Mouse (Mus musculus): Measurements from ENCODE around the gene Myl7. TPM values are rescaled to one million over a fixed set of nuclear protein-coding genes. Genes with fewer than 3 reads are reported as not detected.
"Not testable (repeated sequence)": the region's sequence is repeated elsewhere in the genome, so short reads cannot be mapped to it uniquely, and the experiment has no call there.

The Myl7 gene
- total RNA-seq, 2 experiments from 2014 or later = not detected

GRCm38 (mm10) chr11:5904871-5905270, 6.3 kb upstream of the Myl7 start:
- no peak for DNase-seq
- intact Hi-C loops (cut with DNase I; ENCODE audit: low total_unique reads) = no loop called here

- intact Hi-C loops (cut with DNase I; ENCODE audit: low total_unique reads) = no loop called here
- no peak for DNase-seq
Observed at GRCm38 (mm10) chr11:5904357-5904756, 5.8 kb upstream of the Myl7 start.

GRCm38 (mm10) chr11:5903844-5904243, 5.3 kb upstream of the Myl7 start:
- intact Hi-C loops (cut with DNase I; ENCODE audit: low total_unique reads) = no loop called here
- no peak for DNase-seq

GRCm38 (mm10) chr11:5902390-5902789, 3.8 kb upstream of the Myl7 start:
- intact Hi-C loops (cut with DNase I; ENCODE audit: low total_unique reads) = no loop called here
- no peak for DNase-seq

GRCm38 (mm10) chr11:5901950-5902349, 3.4 kb upstream of the Myl7 start:
- intact Hi-C loops (cut with DNase I; ENCODE audit: low total_unique reads) = no loop called here
- DNase-seq = peak; percentile 55

GRCm38 (mm10) chr11:5901320-5901719, 2.7 kb upstream of the Myl7 start:
- DNase-seq = no peak
- intact Hi-C loops (cut with DNase I; ENCODE audit: low total_unique reads) = no loop called here

GRCm38 (mm10) chr11:5899286-5899685, 704 bp upstream of the Myl7 start:
- no peak for DNase-seq
- intact Hi-C loops (cut with DNase I; ENCODE audit: low total_unique reads) = no loop called here

- intact Hi-C loops (cut with DNase I; ENCODE audit: low total_unique reads) = no loop called here
- DNase-seq = no peak
Observed at GRCm38 (mm10) chr11:5897839-5898238, 743 bp downstream of the Myl7 start.

- intact Hi-C loops (cut with DNase I; ENCODE audit: low total_unique reads) = no loop called here
Observed at GRCm38 (mm10) chr11:5897230-5897629, 1.4 kb downstream of the Myl7 start.

GRCm38 (mm10) chr11:5893807-5894206, 4.8 kb downstream of the Myl7 start:
- intact Hi-C loops (cut with DNase I; ENCODE audit: low total_unique reads) = no loop called here
- DNase-seq = no peak

More at GRCm38 (mm10) chr11:5897230-5897629, 1.4 kb downstream of the Myl7 start:
- DNase-seq = no peak

GRCm38 (mm10) chr11:5892810-5893368, 5.7 kb downstream of the Myl7 start:
- intact Hi-C loops (cut with DNase I; ENCODE audit: low total_unique reads) = no loop called here
- no peak for DNase-seq

GRCm38 (mm10) chr11:5892151-5892591, 6.4 kb downstream of the Myl7 start:
- DNase-seq = peak; percentile 59
- intact Hi-C loops (cut with DNase I; ENCODE audit: low total_unique reads) = no loop called here

GRCm38 (mm10) chr11:5888563-5888962, 10.0 kb downstream of the Myl7 start:
- DNase-seq; intact Hi-C loops (cut with DNase I; ENCODE audit: low total_unique reads): not testable (repeated sequence)

GRCm38 (mm10) chr11:5887250-5887649, 11.3 kb downstream of the Myl7 start:
- no peak for DNase-seq
- intact Hi-C loops (cut with DNase I; ENCODE audit: low total_unique reads) = no loop called here

- peak; percentile 59 for DNase-seq
- intact Hi-C loops (cut with DNase I; ENCODE audit: low total_unique reads) = no loop called here
Observed at GRCm38 (mm10) chr11:5886187-5886586, 12.4 kb downstream of the Myl7 start.

- intact Hi-C loops (cut with DNase I; ENCODE audit: low total_unique reads) = loop anchor here (5.0 kb wide), 2 partner anchors 35 to 90 kb away; no protein-coding TSS in a partner anchor
- no peak for DNase-seq
Observed at GRCm38 (mm10) chr11:5882518-5882917, 16.1 kb downstream of the Myl7 start.

GRCm38 (mm10) chr11:5879905-5880304, 18.7 kb downstream of the Myl7 start:
- DNase-seq = peak; percentile 65
- intact Hi-C loops (cut with DNase I; ENCODE audit: low total_unique reads) = loop anchor here (5.0 kb wide), 2 partner anchors 33 to 88 kb away; no protein-coding TSS in a partner anchor

- intact Hi-C loops (cut with DNase I; ENCODE audit: low total_unique reads) = no loop called here
- DNase-seq = no peak
Observed at GRCm38 (mm10) chr11:5878661-5879060, 19.9 kb downstream of the Myl7 start.

- intact Hi-C loops (cut with DNase I; ENCODE audit: low total_unique reads) = no loop called here
- peak; percentile 99 for DNase-seq
Observed at GRCm38 (mm10) chr11:5877921-5878526, 20.6 kb downstream of the Myl7 start, which contains the start of gene Pold2. Pold2 (minus strand) TSS chr11:5878292.

GRCm38 (mm10) chr11:5877421-5877820, 21.2 kb downstream of the Myl7 start:
- DNase-seq = no peak
- intact Hi-C loops (cut with DNase I; ENCODE audit: low total_unique reads) = no loop called here

- intact Hi-C loops (cut with DNase I; ENCODE audit: low total_unique reads) = no loop called here
- no peak for DNase-seq
Observed at GRCm38 (mm10) chr11:5873192-5873591, 25.4 kb downstream of the Myl7 start.

Data from gastrocnemius, postnatal 14 days (tissue).